Mouse (Mus musculus) hindbrain, embryonic 15.5 days (tissue): Measurements from ENCODE around the gene Gli3. TPM values are rescaled to one million over a fixed set of nuclear protein-coding genes. Genes with fewer than 3 reads are reported as not detected.

Source experiments
- ATAC-seq: fragments of 200-750 bp; cut with Nextera tagmentation; 2 replicates; pipeline ENCODE4 v1.8.0; 2017; ENCODE audit warnings: low read depth, moderate number of reproducible peaks, moderate TSS enrichment; ENCODE audit not compliant: low FRiP score
- H3K27ac ChIP-seq: fragments of 300-500 bp; sonication (generic); replicated peaks from 2 replicates; pipeline ENCODE4 v1.5.1; 2015; ENCODE audit warnings: mild to moderate bottlenecking, inconsistent platforms
- H3K27me3 ChIP-seq: fragments of 300-500 bp; sonication (generic); 2 replicates; pipeline ENCODE4 v1.6.1; 2015; ENCODE audit warnings: control low read depth, inconsistent platforms
- H3K36me3 ChIP-seq: fragments of 300-500 bp; sonication (generic); 2 replicates; pipeline ENCODE4 v1.6.1; 2015; ENCODE audit warnings: control low read depth, inconsistent platforms
- H3K4me1 ChIP-seq: fragments of 300-500 bp; sonication (generic); replicated peaks from 2 replicates; pipeline ENCODE4 v1.6.1; 2015; ENCODE audit warnings: control low read depth, inconsistent platforms
- H3K4me2 ChIP-seq: fragments of 300-500 bp; sonication (generic); 2 replicates; pipeline ENCODE4 v1.6.1; 2015; ENCODE audit warnings: moderate library complexity, mild to moderate bottlenecking, inconsistent platforms
- H3K4me3 ChIP-seq: fragments of 300-500 bp; sonication (generic); 2 replicates; pipeline ENCODE4 v1.5.1; 2015; ENCODE audit warnings: mild to moderate bottlenecking, inconsistent platforms
- H3K9ac ChIP-seq: fragments of 300-500 bp; sonication (generic); 2 replicates; pipeline ENCODE4 v1.6.1; 2015; ENCODE audit warnings: inconsistent platforms
- H3K9me3 ChIP-seq: fragments of 300-500 bp; sonication (generic); 2 replicates; pipeline ENCODE4 v1.6.1; 2016; ENCODE audit warnings: control low read depth, inconsistent platforms
- WGBS: fragments of 180-500 bp; shearing (Covaris S2); methylation state at CpG from one replicate; pipeline ENCODE4 v1.1.7; 2015; 5-methylcytosine and 5-hydroxymethylcytosine counted together
- polyA plus RNA-seq: library from polyadenylated mRNA; unstranded; fragments of >200 nt; fragmentation: Nextera tagmentation; extraction: Ambion mirVana; gene quantifications from 2 replicates; pipeline ENCODE4 v1.2.1, GENCODE M21; 2015

Gene Gli3
- polyA plus RNA-seq, 1 experiment from 2014 or later: 5.4 TPM

GRCm38 (mm10) chr13:15618051-15618692, 155.1 kb downstream of the Gli3 start:
- H3K27me3 ChIP-seq: 0 out of 2 replicates have a peak, but pooled peaks cover under 1% of the 10 kb centered on the region
- ATAC-seq: no peak
- WGBS: 53% methylated on average over 5 of the region's 5 CpGs
- H3K4me1 ChIP-seq: peaks cover 24% of the 10 kb centered on the region
- H3K9ac ChIP-seq: no peak overlapping the region
- H3K4me2 ChIP-seq: no peak overlapping the region
- H3K9me3 ChIP-seq: no peaks in the 10 kb centered on the region
- H3K4me3 ChIP-seq: no peak overlapping the region
- H3K36me3 ChIP-seq: no peaks in the 10 kb centered on the region
- no peak overlapping the region for H3K27ac ChIP-seq

GRCm38 (mm10) chr13:15621009-15621408, 158.0 kb downstream of the Gli3 start:
- H3K27me3 ChIP-seq: 0 out of 2 replicates have a peak, but pooled peaks cover 3% of the 10 kb centered on the region
- 4% methylated on average over 7 of the region's 7 CpGs for WGBS
- peaks cover 32% of the 10 kb centered on the region for H3K4me1 ChIP-seq

GRCm38 (mm10) chr13:15624490-15625353, 161.7 kb downstream of the Gli3 start:
- ATAC-seq: peak; percentile 74
- H3K27ac ChIP-seq: no peak overlapping the region
- H3K4me1 ChIP-seq: peaks cover 32% of the 10 kb centered on the region

More at GRCm38 (mm10) chr13:15621009-15621408, 158.0 kb downstream of the Gli3 start:
- ATAC-seq: peak; percentile 57
- H3K27ac ChIP-seq: no peak overlapping the region
- peak overlapping the region; percentile 43 for H3K4me2 ChIP-seq
- H3K36me3 ChIP-seq: no peaks in the 10 kb centered on the region
- H3K4me3 ChIP-seq: no peak overlapping the region
- H3K9ac ChIP-seq: no peak overlapping the region
- H3K9me3 ChIP-seq: no peaks in the 10 kb centered on the region

GRCm38 (mm10) chr13:15641548-15641947, 178.5 kb downstream of the Gli3 start:
- no peak overlapping the region for H3K27ac ChIP-seq
- H3K36me3 ChIP-seq: no peaks in the 10 kb centered on the region
- no peaks in the 10 kb centered on the region for H3K27me3 ChIP-seq
- no peak overlapping the region for H3K4me2 ChIP-seq
- H3K4me3 ChIP-seq: no peak overlapping the region
- 97% methylated on average over 1 of the region's 1 CpGs for WGBS
- ATAC-seq: no peak
- H3K9me3 ChIP-seq: no peaks in the 10 kb centered on the region
- H3K9ac ChIP-seq: no peak overlapping the region
- no peaks in the 10 kb centered on the region for H3K4me1 ChIP-seq

More at GRCm38 (mm10) chr13:15624490-15625353, 161.7 kb downstream of the Gli3 start:
- H3K9ac ChIP-seq: no peak overlapping the region
- H3K4me3 ChIP-seq: no peak overlapping the region
- H3K4me2 ChIP-seq: no peak overlapping the region
- 10% methylated on average over 8 of the region's 8 CpGs for WGBS
- 0 out of 2 replicates have a peak, but pooled peaks cover 3% of the 10 kb centered on the region for H3K27me3 ChIP-seq
- H3K36me3 ChIP-seq: no peaks in the 10 kb centered on the region
- H3K9me3 ChIP-seq: no peaks in the 10 kb centered on the region

GRCm38 (mm10) chr13:15660502-15660901, 197.5 kb downstream of the Gli3 start:
- Histone ChIP-seq H3K27ac (no peak overlapping the region), H3K36me3 (no peaks in the 10 kb centered on the region), H3K27me3 (no peaks in the 10 kb centered on the region), H3K9me3 (no peaks in the 10 kb centered on the region), H3K9ac (no peak overlapping the region), H3K4me1 (no peaks in the 10 kb centered on the region), H3K4me2 (no peak overlapping the region), H3K4me3 (no peak overlapping the region)
- WGBS: 90% methylated on average over 5 of the region's 5 CpGs
- ATAC-seq: no peak

GRCm38 (mm10) chr13:15662375-15662774, 199.3 kb downstream of the Gli3 start:
- Histone ChIP-seq H3K4me2 (no peak overlapping the region), H3K9me3 (no peaks in the 10 kb centered on the region), H3K4me1 (no peaks in the 10 kb centered on the region), H3K4me3 (no peak overlapping the region), H3K27ac (no peak overlapping the region), H3K27me3 (no peaks in the 10 kb centered on the region), H3K36me3 (no peaks in the 10 kb centered on the region), H3K9ac (no peak overlapping the region)
- 72% methylated on average over 10 of the region's 10 CpGs for WGBS
- ATAC-seq: no peak

- no peak overlapping the region for H3K9ac ChIP-seq
- H3K36me3 ChIP-seq: no peaks in the 10 kb centered on the region
- ATAC-seq: no peak
- H3K9me3 ChIP-seq: no peaks in the 10 kb centered on the region
- no peaks in the 10 kb centered on the region for H3K27me3 ChIP-seq
- WGBS: 36% methylated on average over 7 of the region's 7 CpGs
- no peak overlapping the region for H3K4me3 ChIP-seq
- no peaks in the 10 kb centered on the region for H3K4me1 ChIP-seq
- no peak overlapping the region for H3K4me2 ChIP-seq
- H3K27ac ChIP-seq: no peak overlapping the region
Measured at GRCm38 (mm10) chr13:15664580-15665201, 201.7 kb downstream of the Gli3 start.

GRCm38 (mm10) chr13:15665514-15665913, 202.5 kb downstream of the Gli3 start:
- Histone ChIP-seq H3K9ac (no peak overlapping the region), H3K9me3 (no peaks in the 10 kb centered on the region), H3K4me3 (no peak overlapping the region), H3K4me1 (no peaks in the 10 kb centered on the region), H3K27me3 (no peaks in the 10 kb centered on the region), H3K36me3 (no peaks in the 10 kb centered on the region), H3K4me2 (no peak overlapping the region), H3K27ac (no peak overlapping the region)
- 90% methylated on average over 8 of the region's 8 CpGs for WGBS
- no peak for ATAC-seq

GRCm38 (mm10) chr13:15670144-15670961, 207.3 kb downstream of the Gli3 start:
- H3K4me2 ChIP-seq: no peak overlapping the region
- H3K4me3 ChIP-seq: no peak overlapping the region
- H3K36me3 ChIP-seq: no peaks in the 10 kb centered on the region
- 77% methylated on average over 9 of the region's 9 CpGs for WGBS
- no peaks in the 10 kb centered on the region for H3K4me1 ChIP-seq
- H3K27me3 ChIP-seq: no peaks in the 10 kb centered on the region
- no peak overlapping the region for H3K27ac ChIP-seq
- H3K9me3 ChIP-seq: no peaks in the 10 kb centered on the region
- no peak overlapping the region for H3K9ac ChIP-seq
- ATAC-seq: no peak

GRCm38 (mm10) chr13:15670962-15671313, 207.9 kb downstream of the Gli3 start:
- no peaks in the 10 kb centered on the region for H3K36me3 ChIP-seq
- no peak overlapping the region for H3K4me2 ChIP-seq
- H3K9me3 ChIP-seq: no peaks in the 10 kb centered on the region
- no peak overlapping the region for H3K27ac ChIP-seq
- H3K27me3 ChIP-seq: no peaks in the 10 kb centered on the region
- 42% methylated on average over 4 of the region's 4 CpGs for WGBS
- H3K4me3 ChIP-seq: no peak overlapping the region
- no peaks in the 10 kb centered on the region for H3K4me1 ChIP-seq
- no peak overlapping the region for H3K9ac ChIP-seq
- ATAC-seq: no peak

- Histone ChIP-seq H3K27me3 (no peaks in the 10 kb centered on the region), H3K9ac (no peak overlapping the region)
- no peak for ATAC-seq
Measured at GRCm38 (mm10) chr13:15675480-15675879, 212.4 kb downstream of the Gli3 start.

More at GRCm38 (mm10) chr13:15675480-15675879, 212.4 kb downstream of the Gli3 start:
- no peaks in the 10 kb centered on the region for H3K9me3 ChIP-seq
- H3K27ac ChIP-seq: no peak overlapping the region
- H3K4me1 ChIP-seq: no peaks in the 10 kb centered on the region
- H3K4me3 ChIP-seq: no peak overlapping the region
- no peaks in the 10 kb centered on the region for H3K36me3 ChIP-seq
- no peak overlapping the region for H3K4me2 ChIP-seq
